Mouse (Mus musculus) heart, adult 2 months (tissue): ENCODE measurements at regions not wholly inside any gene's neighbourhood (a gene's known extent, or its start where the extent isn't known, plus 50 kb on each side); places are given as distances from the start of the nearest gene placed in this dataset.

Experiments used
- CTCF ChIP-seq: fragments of 200-600 bp; IDR thresholded peaks from 2 replicates; pipeline ENCODE4 v1.8.1; 2022; ENCODE audit warnings: antibody characterized with exemption, mild to moderate bottlenecking, moderate library complexity
- EP300 ChIP-seq: fragments of 200-500 bp; IDR thresholded peaks from 2 replicates; pipeline ENCODE4 v1.6.1; 2011; ENCODE audit warnings: low read depth, low read length, control low read depth; ENCODE audit not compliant: insufficient read depth

- no peak for TF ChIP-seq CTCF
- no peak for TF ChIP-seq EP300
These were observed 138.8 kb downstream of the Tex29 start for GRCm38 (mm10) chr8:11979056-11979455.
